Mouse (Mus musculus): ENCODE results near the gene Olfr9.
"Not testable (repeated sequence)": the region's sequence is repeated elsewhere in the genome, so short reads cannot be mapped to it uniquely, and the experiment has no call there.

Olfr9 gene

GRCm38 (mm10) chr10:129004032-129004920 lies 15.0 kb downstream of the Olfr9 start:
- DNase-seq = no peak

- DNase-seq = no peak
Measured at GRCm38 (mm10) chr10:129010288-129010841, 21.1 kb downstream of the Olfr9 start, which contains the start of gene Olfr763. Olfr763 (plus strand) TSS chr10:129010791.

GRCm38 (mm10) chr10:129011511-129011910 lies 22.3 kb downstream of the Olfr9 start:
- DNase-seq = not testable (repeated sequence)

- DNase-seq = no peak
Measured at GRCm38 (mm10) chr10:129014477-129014876, 25.2 kb downstream of the Olfr9 start.

- DNase-seq = no peak
Measured at GRCm38 (mm10) chr10:129023319-129023718, 34.1 kb downstream of the Olfr9 start.

- DNase-seq = peak; percentile 6 to 55
Measured at GRCm38 (mm10) chr10:129026018-129026662, 36.9 kb downstream of the Olfr9 start.

GRCm38 (mm10) chr10:129028343-129028742 lies 39.1 kb downstream of the Olfr9 start:
- DNase-seq = no peak

GRCm38 (mm10) chr10:129039796-129040195 lies 50.6 kb downstream of the Olfr9 start, which contains the start of gene Olfr764-ps1:
Olfr764-ps1 (minus strand) TSS chr10:129039896.
- DNase-seq = no peak
